Mouse (Mus musculus): ENCODE measurements around the gene Klf3.
"Not testable (repeated sequence)": the region's sequence is repeated elsewhere in the genome, so short reads cannot be mapped to it uniquely, and the experiment has no call there.

The Klf3 gene

DNA sequence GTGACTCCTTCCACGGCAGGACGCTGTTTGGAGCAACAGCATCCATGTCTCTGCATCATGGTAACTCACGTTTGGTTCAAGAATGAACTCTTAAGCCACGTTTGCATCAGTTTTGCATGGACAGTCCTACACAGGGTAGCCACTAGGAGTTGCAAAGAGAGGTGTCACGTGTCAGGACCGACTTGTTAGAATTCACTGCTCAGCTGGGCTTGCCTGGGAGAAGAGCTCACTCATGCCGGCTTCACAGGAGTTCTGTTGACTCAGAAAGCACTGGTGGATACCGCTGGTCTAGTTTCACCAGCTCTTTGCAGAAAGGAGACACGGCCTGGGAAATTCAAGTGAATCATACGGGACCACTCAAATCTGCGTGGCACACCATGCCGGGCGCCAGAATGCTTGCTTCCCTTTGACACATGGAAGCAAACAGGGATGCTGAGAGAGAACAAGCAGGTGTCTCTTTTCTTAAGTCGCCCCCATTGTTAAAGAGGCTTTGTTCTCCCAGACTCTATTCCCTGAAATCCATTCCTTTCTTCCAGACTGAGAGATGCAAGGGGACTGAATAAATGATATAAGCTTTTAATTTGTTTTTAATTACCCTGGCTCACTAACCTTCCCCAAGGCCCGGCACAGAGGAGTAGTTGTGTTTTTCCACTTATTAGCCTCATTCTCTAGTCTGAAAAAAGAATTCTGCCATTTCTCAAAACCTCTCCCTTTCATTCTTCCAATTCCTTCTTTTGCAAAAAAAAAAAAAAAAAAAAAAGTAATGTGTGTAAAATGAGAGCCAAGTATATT lies 74.2 kb downstream of the Klf3 start:
- DNase-seq (ENCODE audit: low spot score in 2 of 2) = no peak

DNA sequence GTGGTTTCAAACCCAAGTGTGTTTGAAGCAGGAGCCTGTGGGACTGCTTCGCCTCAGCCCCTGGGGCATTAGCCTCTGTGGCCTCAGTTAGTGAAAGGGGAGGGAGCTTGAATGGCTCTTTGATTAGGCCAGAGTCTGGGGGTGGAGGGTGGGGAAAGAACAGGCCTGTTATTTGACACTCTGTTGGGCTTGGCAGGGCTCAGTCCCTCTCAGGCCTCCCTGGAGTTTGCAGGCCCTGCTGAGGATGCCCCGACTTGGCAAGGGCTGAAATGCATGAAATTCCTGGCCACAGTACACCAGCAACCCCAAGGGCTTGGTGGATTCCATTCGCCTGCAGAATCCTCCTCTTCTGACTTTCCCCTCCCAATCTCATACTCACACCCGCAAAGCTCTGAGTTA lies 74.8 kb downstream of the Klf3 start:
- DNase-seq (ENCODE audit: low spot score in 2 of 2) = peak; percentile 70 to 72

DNA sequence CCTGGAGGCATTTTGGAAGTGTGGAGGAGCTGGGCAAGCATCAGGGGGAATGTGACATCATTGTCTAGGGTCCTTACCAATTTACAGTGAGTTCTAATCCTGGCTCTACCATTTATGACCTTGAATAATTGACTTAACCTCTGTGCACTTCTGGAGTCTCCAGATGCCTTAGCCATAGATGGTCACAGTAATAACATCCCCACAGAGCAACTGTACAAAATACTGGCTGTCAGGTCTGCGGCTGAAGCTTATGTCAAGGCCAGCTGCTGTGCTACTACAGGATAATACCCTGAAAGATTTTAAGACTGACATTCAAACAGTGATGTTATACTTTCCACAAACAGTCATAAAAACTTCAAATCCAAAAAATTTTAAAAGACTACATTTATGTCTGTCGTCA lies 75.3 kb downstream of the Klf3 start:
- no peak for DNase-seq (ENCODE audit: low spot score in 2 of 2)

DNA sequence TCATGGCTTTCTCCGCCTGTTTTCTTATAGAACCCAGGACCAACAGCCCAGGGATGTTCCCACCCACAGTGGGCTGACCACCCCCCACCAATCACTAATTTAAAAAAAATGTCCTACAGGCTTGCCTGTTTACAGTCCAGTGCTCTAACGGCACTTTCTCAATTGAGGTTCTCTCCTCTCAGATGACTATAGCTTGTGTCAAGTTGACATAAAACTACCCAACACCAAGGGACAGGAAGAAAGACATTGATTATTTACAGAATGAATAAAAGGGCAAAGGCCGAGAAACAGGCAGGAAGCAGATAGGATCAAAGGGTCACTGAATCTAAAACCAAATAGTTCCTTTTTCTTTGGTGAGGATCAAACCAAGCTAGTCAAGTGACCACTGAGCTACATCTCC lies 76.1 kb downstream of the Klf3 start:
- DNase-seq (ENCODE audit: low spot score in 2 of 2) = no peak

DNA sequence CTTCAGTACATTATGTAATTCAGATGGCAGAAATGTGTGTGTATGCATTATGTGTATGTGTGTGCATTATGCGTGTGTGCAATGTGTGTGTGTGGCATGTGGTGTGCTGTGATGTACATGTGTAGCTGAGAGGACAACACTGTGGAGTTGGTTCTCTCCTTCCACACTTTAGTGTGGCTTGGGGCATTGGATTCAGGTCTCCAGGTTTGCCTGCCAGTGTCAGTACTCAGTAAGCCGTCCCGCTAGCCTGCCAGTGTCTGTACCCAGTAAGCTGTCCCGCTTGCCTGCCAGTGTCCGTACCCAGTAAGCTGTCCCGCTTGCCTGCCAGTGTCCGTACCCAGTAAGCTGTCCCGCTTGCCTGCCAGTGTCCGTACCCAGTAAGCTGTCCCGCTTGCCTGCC lies 78.4 kb downstream of the Klf3 start:
- DNase-seq (ENCODE audit: low spot score in 2 of 2) = not testable (repeated sequence)

DNA sequence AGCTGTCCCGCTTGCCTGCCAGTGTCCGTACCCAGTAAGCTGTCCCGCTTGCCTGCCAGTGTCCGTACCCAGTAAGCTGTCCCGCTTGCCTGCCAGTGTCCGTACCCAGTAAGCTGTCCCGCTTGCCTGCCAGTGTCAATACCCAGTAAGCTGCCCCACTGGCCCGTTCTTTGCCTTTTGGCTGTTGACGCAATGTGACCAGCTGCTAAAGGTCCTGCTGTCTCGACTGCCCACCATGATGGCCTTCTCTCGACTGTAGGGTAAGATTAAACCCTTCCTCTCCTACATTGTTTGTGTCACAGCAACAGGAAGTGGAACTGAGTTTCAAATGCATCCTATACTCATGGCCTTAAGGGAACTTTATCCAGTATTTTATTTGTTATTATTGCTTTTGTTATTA lies 78.8 kb downstream of the Klf3 start:
- DNase-seq (ENCODE audit: low spot score in 2 of 2) = not testable (repeated sequence)
